Mouse (Mus musculus): Measurements from ENCODE around the gene Ranbp1.

The Ranbp1 gene

DNA sequence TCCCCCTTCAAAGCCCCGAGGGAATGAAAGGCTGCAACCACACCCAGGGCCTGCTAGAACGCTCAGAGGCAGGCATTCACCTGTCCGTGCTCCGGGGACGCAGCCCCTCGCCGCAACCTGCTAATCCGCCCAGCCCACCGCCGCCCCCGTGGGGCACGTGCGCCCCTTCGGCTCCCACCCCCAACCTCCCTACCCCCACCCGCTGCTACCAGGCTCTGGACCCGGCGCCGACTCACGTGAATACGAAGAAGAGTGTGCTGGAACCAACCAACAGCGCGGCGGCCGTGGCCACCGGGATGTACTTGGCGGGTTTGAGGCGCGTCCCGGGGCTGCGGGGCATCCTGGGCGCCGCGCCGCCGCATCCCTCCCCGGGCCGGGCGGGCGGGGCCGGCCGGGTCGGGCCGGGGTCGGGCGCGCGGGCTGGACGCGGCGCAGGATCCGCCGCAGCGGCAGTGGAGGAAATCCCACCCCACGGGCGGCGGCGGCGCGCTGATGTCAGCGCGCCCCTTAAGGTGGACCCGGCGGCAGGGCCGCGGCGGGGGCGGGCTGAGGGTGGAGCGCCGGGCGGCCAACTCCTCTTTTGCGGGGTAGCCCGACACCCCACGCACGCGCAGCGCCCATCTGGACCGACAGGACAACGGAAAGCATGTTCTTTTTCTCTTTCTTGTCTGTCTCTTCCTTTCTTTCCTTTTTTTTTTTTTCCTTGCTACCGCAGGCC is 13.7 kb downstream of the Ranbp1 start, which contains the start of gene Zdhhc8:
Gene Zdhhc8, minus strand, starts transcription at position 466 of the 718 bp plus-strand sequence.
- DNase-seq (ENCODE audit: low read depth, low spot score), result peak; percentile 70

DNA sequence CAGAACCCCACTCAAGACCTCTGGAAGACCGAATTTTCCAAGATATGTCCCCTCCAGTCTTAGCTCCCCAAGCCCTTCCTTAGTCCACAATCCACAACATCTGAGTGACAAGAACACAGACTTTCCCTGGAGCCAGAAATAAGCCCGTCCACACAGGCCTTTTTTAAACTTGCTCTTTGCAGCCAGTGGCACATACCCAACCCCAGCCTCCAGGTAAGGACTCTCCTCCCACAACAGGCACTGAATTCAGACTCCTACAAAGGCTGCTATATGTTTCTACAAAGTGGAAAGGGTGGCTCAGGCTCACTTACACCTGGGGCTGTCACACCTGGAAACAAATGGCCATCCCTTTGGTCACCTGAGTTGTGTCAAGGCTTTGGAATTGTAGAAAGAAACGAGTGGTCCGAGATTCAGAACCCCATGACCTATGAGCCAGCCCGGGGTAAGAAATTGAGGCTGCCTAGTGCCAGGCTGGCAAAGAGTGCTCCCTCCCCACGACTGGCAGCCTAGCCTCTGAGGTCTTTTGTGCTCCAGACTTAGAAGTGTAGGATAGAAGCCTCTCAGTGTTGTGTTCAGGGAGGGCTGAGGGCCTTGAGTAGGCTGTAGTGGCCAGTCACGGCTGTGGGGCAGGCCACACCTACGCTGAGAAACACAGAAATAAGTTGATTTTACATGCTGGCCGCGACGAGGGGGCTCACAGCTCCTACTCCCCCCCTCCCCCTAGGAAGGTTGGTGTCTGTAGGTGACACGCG is 14.4 kb downstream of the Ranbp1 start:
- DNase-seq (ENCODE audit: low read depth, low spot score), result no peak

DNA sequence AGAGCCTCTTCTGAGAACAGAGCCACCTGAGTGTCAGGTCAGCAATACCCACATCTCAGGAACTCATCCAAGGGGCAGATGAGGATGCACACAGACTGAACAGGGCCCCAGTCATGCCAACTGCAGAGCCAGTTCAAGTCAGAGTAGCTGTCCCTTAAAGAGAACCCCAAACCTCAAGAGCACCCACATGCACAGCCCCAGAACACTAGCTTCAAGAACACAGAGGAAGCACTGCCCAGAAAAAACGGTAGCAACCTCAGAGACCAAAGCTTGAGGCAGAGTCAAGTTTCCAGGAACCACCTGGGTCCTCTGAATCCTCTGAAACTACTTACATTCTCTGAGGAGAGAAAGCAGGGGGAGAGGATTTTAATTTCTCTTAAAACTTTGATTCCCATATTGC is 15.1 kb downstream of the Ranbp1 start:
- DNase-seq (ENCODE audit: low read depth, low spot score), result no peak

DNA sequence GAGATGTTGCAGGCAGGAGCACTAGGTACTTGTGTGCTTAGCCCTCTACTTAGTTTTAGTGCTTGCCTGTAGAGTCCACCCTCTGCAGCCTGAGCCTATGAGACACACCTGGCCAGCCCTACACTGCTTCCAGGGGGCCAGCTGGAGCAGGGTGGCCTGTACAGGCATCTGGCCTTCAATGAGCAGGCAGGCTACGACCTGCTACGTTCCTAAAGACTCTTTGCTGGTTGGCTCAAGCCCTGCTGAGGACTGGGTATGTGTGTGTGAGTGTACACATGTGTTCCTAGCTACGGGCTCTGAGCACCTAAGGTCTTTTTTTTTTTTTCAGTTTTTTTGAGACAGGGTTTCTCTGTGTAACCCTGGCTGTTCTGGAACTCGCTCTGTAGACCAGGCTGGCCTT is 17.1 kb downstream of the Ranbp1 start:
- no peak for DNase-seq (ENCODE audit: low read depth, low spot score)

DNA sequence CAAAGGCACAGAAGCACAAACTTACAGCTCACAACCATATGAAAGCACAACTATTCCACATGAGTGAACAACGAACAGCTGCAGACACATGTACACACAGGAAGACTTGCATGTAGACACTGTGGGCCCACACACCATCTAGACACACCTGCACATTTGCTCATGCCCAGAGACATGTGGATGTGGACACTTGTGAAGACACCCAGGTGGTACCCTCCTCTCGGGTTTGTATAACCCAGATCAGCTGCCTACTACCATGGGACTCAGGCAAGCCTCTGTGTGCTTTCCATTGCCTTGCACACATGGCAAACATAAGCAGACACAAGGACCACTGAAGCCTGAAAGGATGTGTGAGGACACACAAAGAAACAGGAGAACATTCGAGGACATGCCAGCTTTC is 17.5 kb downstream of the Ranbp1 start:
- no peak for DNase-seq (ENCODE audit: low read depth, low spot score)

DNA sequence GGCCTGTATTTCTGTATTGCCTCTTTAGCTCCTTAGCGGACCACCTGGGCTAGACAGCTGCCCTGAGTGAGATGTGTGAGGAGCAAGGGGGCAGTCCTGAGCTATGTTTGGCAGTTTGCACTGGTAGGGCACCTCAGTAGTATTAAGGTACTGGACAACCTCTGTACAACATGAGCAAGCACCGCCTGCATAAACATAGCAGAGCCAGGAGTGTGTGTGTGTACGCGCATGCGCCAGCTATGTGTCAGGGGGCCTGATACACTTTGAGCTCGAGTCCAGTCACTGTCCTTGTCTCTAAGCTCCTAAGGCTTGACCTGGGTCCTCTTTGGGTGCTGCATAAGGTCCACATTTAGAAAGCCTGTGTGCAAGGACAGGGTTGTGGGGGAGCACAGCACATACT is 17.9 kb downstream of the Ranbp1 start:
- DNase-seq (ENCODE audit: low read depth, low spot score), result no peak

DNA sequence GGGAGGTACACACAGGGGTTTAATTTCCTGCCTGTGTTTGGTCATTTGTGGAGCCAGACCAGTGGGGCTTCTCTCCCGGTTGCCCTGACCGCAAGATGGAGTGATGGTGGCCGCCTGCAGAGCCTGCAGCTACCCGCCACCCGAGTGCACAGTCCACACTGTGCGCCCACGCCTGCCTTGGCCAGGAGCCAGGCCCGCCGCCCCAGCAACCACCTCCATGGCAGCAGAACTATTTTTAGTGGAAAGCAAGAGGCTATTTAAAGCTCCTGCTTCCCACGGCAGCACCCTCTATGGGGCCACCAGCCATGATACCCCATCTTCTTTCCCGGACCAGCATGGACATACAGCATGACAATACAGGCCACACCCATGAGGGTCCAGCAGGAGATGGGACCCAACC is 18.9 kb downstream of the Ranbp1 start:
- DNase-seq (ENCODE audit: low read depth, low spot score), result no peak

DNA sequence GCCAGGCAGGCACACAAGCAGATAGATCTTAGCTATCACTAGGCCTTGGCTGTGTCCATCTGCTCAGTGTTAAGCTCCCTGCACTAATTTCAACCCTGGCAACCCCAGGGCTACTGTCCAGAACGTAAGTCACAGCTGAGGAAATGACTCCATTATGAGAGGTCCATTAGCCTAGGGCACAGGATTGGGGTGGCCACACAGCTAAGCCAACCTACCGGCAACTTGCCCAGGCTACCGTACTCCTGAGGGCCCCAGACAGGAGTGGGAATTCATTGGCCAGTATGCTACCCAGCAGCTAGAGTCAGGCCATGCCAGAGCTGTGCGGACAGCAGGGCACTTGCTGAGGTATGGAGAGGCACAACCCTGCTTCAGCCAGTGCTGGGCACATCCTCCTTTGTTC is 19.7 kb downstream of the Ranbp1 start:
- DNase-seq (ENCODE audit: low read depth, low spot score), result no peak

DNA sequence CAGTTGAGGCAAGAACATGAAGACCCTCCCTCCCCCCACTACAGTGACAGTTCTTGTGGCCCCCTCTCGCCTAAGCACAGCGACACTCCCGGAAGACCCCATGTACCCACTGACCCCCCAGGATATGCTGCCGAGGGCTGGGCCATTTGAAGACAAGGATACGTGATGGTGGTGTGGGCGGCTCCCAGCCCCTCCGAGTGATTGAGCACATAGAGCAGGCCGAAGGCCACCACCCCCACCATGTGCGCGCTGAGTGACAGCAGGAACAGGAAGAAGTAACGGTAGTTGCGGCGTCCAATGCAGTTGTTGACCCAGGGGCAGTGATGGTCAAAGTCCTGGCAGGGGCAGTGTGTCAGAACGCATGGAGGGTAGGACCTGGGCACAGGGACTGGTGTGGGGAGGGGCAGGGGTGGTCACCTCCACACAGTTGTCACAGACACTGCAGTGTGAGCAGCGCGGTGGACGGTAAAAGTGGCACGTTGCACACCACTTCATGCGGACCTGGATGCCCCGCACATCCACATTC is 20.6 kb downstream of the Ranbp1 start:
- no peak for DNase-seq (ENCODE audit: low read depth, low spot score)

DNA sequence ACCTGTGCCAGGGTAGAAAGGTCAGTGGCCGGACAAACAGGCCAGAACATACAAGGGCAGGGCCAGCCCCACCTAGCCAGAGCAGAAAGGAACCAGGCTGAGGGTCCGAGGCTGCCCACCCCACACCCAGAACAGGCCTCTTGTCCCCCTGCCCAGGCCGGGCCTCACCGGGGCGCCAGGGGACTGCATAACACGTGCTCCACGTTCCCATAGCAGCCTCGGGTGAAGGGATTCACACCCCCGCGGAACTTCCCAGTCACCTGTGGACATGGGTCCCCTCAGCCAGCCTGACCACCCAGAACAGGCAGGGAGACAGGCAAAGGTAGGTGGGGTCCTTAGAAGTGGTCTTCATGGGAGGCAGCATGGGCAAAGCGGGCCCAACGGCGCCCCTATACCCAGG is 21.3 kb downstream of the Ranbp1 start:
- DNase-seq (ENCODE audit: low read depth, low spot score), result no peak

DNA sequence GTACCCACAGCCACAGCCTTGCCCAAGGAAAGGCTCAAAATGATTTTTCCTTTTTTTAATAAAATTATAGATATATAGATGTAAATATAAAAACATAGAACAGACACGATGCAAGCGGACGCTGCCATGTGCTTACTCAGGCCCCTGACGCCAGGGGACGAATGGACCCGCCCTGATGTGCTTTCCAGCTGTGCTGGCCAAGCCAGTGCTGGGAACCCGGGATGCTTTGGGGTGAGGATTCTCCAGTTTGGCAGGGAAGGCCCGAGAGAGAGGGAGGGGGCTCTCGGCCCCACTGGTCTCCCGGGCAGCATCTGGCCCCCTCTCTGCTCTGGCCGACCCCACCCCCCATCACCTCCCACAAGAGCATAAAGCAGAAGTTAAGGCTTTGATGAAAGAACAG is 26.3 kb downstream of the Ranbp1 start:
- no peak for DNase-seq (ENCODE audit: low read depth, low spot score)

DNA sequence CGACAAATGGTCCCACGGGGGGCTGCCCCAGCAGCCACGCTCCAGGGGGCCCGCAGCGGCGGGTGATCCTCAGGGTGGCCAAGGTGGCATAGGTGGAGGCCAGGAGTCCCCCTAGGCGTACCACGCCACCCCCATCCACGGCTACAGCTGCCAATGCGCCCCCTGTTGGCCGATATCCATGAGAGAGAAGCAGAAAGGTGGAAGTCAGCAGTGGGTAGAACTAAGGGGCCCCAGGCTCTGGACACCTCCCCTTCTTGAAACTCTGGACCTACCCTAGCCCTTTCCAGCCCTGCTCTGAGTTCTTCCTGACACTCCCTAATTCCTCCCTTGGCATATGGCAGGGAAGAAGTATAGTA is 27.0 kb downstream of the Ranbp1 start:
- DNase-seq (ENCODE audit: low read depth, low spot score), result peak; percentile 21

DNA sequence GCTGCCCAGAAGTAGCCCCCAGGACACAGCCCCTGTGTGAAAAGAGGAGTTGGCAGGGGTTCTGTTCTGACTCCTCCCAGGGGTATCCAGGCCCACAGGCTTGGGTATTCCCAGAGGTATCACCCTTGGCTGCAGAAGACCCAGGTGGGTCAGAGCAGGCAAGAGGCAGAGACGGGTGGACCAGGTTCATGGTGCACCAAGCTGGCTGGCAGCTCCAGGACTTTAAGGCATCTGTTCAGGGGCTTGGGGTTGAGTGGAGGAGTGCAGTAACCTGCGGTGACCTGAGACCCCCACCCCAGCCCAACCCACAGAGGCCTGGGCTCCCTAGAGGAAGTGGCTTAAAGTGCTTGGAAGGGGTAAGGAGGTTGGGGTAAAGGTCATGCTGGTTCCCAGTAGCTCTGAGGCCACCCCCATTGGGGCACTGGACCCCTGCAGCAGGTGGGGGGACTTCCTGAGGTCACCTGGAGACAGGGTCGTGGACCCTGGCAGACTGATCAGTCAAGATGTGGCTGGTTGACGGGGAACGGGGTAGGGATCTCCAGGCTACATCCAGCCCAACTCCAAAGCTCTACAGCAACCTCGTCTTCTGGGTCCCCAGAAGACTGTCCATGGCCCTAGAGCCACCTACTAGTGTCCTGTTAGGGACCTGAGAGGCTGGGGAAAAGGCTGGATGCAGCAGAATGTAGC is 27.5 kb downstream of the Ranbp1 start:
- DNase-seq (ENCODE audit: low read depth, low spot score), result no peak

DNA sequence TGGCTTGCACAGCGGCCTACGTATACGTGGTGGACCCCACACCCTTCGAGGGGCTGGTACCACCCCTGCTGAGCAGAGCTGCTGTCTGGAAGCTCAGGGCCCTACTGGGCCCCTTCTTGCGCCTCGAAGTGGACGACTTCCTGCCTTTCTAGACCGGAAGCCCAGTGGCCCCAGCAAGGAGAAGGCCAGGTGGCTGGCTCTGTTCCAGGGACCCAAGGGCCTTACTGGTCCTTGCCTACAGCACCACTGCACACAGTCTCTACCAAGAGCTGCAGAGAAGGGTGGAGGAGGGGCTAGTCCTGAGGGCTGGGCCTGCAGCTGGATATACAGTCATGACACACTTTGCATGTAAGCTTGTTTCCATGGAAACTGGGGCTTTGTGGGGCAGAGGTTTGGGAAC is 28.5 kb downstream of the Ranbp1 start:
- peak; percentile 23 for DNase-seq (ENCODE audit: low read depth, low spot score)

DNA sequence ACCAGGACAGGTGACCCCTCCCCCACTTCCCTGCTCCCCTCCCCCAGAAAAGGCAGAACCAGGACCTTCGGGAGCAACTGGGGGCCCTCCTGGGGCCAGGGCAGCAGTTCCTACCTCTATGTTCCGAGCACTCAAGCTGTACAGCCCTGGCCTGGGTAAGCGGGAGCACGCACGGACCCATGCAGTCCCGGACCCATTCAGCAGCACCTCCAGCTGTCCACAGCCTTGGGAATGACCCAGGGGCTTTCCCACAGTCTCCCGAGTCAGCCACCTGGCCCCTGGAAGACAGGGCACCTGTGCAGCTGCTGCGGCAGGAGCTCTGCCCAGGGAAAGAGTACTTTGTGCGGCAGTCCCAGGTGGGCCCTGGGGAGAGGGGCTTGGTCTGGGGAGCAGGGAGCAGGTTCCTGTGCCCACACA is 29.9 kb downstream of the Ranbp1 start:
- DNase-seq (ENCODE audit: low read depth, low spot score), result no peak

DNA sequence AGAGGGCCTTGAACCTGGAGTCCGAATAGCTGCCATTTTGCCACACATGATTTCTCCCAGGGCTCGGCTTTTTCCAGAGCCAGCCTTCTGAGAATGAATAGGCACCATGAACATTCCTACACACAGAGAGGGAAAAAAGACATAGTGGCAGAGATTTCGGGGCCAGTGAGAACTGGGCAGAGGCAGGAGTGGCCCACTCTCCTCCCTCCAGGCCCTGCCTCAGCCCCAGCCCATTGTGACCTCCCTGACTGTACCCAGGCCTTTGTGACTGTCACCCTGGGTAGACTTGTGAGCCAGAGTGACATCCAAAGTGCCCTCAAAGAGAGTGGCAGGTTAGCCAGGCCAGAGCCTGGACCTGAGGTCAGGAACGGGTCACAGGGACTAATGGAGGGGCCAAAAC is 31.0 kb downstream of the Ranbp1 start, which contains the start of gene Ccdc188:
Gene Ccdc188, plus strand, starts transcription at position 301 of the 400 bp plus-strand sequence.
- no peak for DNase-seq (ENCODE audit: low read depth, low spot score)

DNA sequence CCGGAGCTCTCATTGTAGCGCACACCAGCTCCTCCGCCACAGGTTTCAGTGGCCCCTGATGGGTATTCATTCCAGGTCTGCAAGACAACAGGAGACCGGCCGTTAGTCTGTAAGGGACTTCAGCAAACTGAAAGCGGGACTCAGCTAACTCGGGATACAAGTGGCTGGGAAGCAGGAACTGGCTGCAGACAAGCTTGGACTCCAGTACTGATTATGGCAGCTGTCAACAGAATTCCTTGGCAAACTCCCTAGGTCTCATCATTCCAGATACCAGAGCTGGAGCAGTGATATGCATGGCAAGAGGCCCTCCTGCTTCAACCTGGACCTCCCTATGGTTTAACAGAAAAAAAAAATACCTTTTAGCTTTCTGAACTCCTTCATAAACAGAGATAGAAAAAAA is 33.7 kb downstream of the Ranbp1 start:
- no peak for DNase-seq (ENCODE audit: low read depth, low spot score)

DNA sequence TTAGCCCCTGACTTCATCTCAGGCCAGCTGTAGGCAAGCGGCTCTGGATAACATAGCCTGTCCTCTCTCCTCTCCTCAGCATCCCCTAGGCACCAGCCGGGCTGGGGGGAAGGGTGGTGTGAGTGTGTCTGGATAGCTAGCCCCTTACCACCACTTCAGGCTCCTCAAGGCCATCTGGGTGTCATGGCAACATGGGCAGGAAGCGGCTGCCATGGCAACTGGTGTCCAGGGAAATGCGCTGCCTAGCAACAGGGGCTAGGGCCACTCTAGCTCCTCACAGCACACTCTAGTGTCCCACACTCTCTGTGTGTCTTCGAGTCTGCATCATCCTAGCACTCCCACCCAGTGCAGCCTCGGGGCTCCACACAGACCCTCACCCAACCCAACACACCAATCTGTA is 34.8 kb downstream of the Ranbp1 start:
- DNase-seq (ENCODE audit: low read depth, low spot score), result no peak

DNA sequence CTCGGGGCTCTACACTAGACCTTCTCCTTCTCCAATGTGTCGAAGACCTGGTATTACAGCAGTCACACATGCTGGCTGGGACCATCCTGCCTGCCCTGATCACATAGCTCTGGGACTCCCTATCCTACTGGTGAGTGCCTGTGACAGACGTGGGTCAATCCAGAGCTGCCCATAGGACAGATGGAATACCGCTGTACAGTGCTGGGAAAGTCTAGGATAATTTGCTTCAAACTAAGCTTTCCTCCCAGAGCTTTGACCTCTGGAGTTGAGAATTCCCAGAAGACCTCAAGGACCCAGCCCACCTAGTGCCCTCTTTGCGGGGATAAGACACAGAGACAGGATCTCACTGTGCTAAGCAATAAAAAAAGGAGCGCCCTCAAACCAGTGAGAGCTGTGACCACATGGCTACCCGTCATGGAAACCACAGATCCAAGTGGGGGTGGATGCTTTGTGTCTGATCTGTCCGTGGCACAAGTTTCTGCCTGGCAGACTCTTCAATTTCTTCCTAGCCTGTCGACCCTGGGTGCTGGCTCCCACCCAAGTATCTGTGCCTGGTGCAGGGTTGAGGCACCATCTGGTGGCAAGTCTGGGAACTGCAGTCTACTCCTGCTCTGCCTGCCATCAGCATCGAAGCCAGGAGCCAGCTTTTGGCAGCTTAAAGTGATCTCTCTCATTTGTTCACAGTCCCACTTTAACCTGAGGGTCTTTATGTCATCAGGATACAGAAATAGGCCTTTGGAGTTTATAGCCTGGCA is 36.9 kb downstream of the Ranbp1 start:
- DNase-seq (ENCODE audit: low read depth, low spot score), result peak; percentile 83

DNA sequence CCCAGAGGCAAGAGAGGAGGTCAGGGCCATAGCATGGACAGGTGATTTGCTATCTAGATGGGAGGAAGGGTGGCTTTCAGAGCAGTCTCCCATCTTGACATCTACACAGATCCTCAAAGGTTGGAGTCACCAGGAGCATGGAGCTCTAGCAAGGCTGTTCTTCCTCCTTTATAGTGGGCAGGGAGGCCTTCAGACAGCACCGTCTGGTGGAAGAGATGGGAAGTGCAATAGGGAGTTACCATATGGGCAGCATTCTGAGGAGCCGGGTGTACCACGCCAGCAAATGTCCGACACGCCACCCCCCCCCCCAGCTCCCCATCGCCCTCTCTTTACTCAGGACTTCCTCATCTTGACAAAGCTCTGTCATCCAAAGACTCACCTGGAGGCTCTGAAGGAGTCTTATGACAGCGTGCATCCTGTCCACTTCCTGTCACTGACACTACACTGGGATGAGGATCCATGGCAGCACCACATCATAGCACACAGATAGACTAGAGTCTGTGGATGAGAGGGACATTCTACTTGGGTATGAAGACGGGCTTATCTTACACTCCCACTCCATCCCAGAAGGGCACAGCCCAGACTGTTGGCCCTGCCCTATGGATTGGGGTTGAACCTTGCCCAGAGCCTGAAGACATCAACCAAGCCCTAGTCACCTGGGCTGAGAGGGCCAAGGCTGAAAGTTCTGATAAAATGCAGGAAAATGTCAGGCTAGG is 37.7 kb downstream of the Ranbp1 start:
- peak; percentile 52 for DNase-seq (ENCODE audit: low read depth, low spot score)
